Mouse (Mus musculus): ENCODE measurements around the gene Slc35b3. TPM values are rescaled to one million over a fixed set of nuclear protein-coding genes. Genes with fewer than 3 reads are reported as not detected.

Slc35b3 gene
- polyA plus RNA-seq, 1 experiment from 2014 or later: 19.1 TPM

GRCm38 (mm10) chr13:38892364-38892763, 68.3 kb downstream of the Slc35b3 start:
- Histone ChIP-seq H3K9ac (replicated peaks) (no peak overlapping the region), H3K4me3 (ENCODE audit: low read depth, low read length) (no peak overlapping the region), H3K9me3 (ENCODE audit: low read length) (no peaks in the 10 kb centered on the region), H3K27me3 (ENCODE audit: insufficient read depth, low read length) (no peaks in the 10 kb centered on the region), H3K4me2 (ENCODE audit: low read depth, low read length) (no peak overlapping the region), H3K27ac (ENCODE audit: low read depth) (no peak overlapping the region), H3K36me3 (replicated peaks; ENCODE audit: insufficient read depth, low read length) (no peaks in the 10 kb centered on the region), H3K4me1 (ENCODE audit: insufficient read depth) (no peaks in the 10 kb centered on the region)
- no peak for ATAC-seq
- TF ChIP-seq EP300 (IDR thresholded peaks at IDR 0.05; ENCODE audit: low read depth) (no peak), CTCF (IDR thresholded peaks at IDR 0.05; ENCODE audit: low read depth) (no peak)
- WGBS (ENCODE audit: insufficient replicate concordance): 67% methylated on average over 3 of the region's 3 CpGs
- no peak for DNase-seq

Measured in liver, postnatal 0 days (tissue).